Mouse (Mus musculus) T-helper 1 cell (primary cell): ENCODE results near the gene Klhl40.

Experiments
- in situ Hi-C: fragments of 300-600 bp; cut with MboI, MseI; formaldehyde crosslinking; loops from one replicate; pipeline ENCODE4 v1.15.1; 2025; ENCODE audit warnings: high pct_unique_total_duplicates

Gene Klhl40

GRCm38 (mm10) chr9:121776511-121776910 is 896 bp upstream of the Klhl40 start:
- in situ Hi-C loops: loop anchor here (25.0 kb wide), 2 partner anchors 289 to 911 kb away; partner anchors contain the start of gene Cck

- in situ Hi-C loops: loop anchor here (25.0 kb wide), 2 partner anchors 291 to 909 kb away; partner anchors contain the start of gene Cck
Observed at GRCm38 (mm10) chr9:121778066-121778624, 738 bp downstream of the Klhl40 start.

- in situ Hi-C loops: loop anchor here (25.0 kb wide), 2 partner anchors 298 to 902 kb away; partner anchors contain the start of gene Cck
Observed at GRCm38 (mm10) chr9:121784801-121785200, 7.4 kb downstream of the Klhl40 start.

- in situ Hi-C loops: loop anchor here (25.0 kb wide), 2 partner anchors 298 to 902 kb away; partner anchors contain the start of gene Cck
Observed at GRCm38 (mm10) chr9:121785261-121785660, 7.9 kb downstream of the Klhl40 start.

- in situ Hi-C loops: loop anchor here (25.0 kb wide), 2 partner anchors 299 to 901 kb away; partner anchors contain the start of gene Cck
Observed at GRCm38 (mm10) chr9:121786359-121786758, 9.0 kb downstream of the Klhl40 start.

- in situ Hi-C loops: loop anchor here (25.0 kb wide), 2 partner anchors 304 to 896 kb away; partner anchors contain the start of gene Cck
Observed at GRCm38 (mm10) chr9:121791206-121791605, 13.8 kb downstream of the Klhl40 start.

GRCm38 (mm10) chr9:121791757-121792521 is 14.5 kb downstream of the Klhl40 start, which contains the start of gene Hhatl:
Gene Hhatl (minus strand): TSS chr9:121792507.
- in situ Hi-C loops: loop anchor here (25.0 kb wide), 2 partner anchors 305 to 895 kb away; partner anchors contain the start of gene Cck

GRCm38 (mm10) chr9:121794972-121795539 is 17.6 kb downstream of the Klhl40 start:
- in situ Hi-C loops: loop anchor here (25.0 kb wide), 2 partner anchors 308 to 892 kb away; partner anchors contain the start of gene Cck

GRCm38 (mm10) chr9:121797722-121798121 is 20.3 kb downstream of the Klhl40 start:
- in situ Hi-C loops: loop anchor here (25.0 kb wide), 2 partner anchors 310 to 890 kb away; partner anchors contain the start of gene Cck

GRCm38 (mm10) chr9:121798887-121799520 is 21.6 kb downstream of the Klhl40 start:
- in situ Hi-C loops: loop anchor here (25.0 kb wide), 2 partner anchors 312 to 888 kb away; partner anchors contain the start of gene Cck

- in situ Hi-C loops: no loop called here
Observed at GRCm38 (mm10) chr9:121802747-121803146, 25.3 kb downstream of the Klhl40 start.

GRCm38 (mm10) chr9:121807546-121807945 is 30.1 kb downstream of the Klhl40 start:
- in situ Hi-C loops: no loop called here

GRCm38 (mm10) chr9:121807947-121808346 is 30.5 kb downstream of the Klhl40 start:
- in situ Hi-C loops: no loop called here

- in situ Hi-C loops: no loop called here
Observed at GRCm38 (mm10) chr9:121808511-121808910, 31.1 kb downstream of the Klhl40 start.

- in situ Hi-C loops: no loop called here
Observed at GRCm38 (mm10) chr9:121810081-121810821, 32.8 kb downstream of the Klhl40 start.

GRCm38 (mm10) chr9:121815183-121815582 is 37.8 kb downstream of the Klhl40 start:
- in situ Hi-C loops: no loop called here

GRCm38 (mm10) chr9:121819073-121819770 is 41.8 kb downstream of the Klhl40 start:
- in situ Hi-C loops: no loop called here

GRCm38 (mm10) chr9:121819771-121820471 is 42.5 kb downstream of the Klhl40 start:
- in situ Hi-C loops: no loop called here

- in situ Hi-C loops: no loop called here
Observed at GRCm38 (mm10) chr9:121820765-121821164, 43.4 kb downstream of the Klhl40 start.
